Mouse (Mus musculus): ENCODE measurements around the gene Gata5.

- TF ChIP-seq POLR2A (IDR thresholded peaks at IDR 0.05; ENCODE audit: low read depth, low read length) (no peak), CTCF (conservative IDR thresholded peaks at IDR 0.05; ENCODE audit: insufficient read depth, insufficient read length, low read depth, low read length) (no peak)
Measured at GRCm38 (mm10) chr2:180341229-180341628, 6.7 kb upstream of the Gata5 start.

Data from kidney, adult 2 months (tissue).